9 mouse cellular contexts compared by ENCODE assay signal in the genomic region with DNA sequence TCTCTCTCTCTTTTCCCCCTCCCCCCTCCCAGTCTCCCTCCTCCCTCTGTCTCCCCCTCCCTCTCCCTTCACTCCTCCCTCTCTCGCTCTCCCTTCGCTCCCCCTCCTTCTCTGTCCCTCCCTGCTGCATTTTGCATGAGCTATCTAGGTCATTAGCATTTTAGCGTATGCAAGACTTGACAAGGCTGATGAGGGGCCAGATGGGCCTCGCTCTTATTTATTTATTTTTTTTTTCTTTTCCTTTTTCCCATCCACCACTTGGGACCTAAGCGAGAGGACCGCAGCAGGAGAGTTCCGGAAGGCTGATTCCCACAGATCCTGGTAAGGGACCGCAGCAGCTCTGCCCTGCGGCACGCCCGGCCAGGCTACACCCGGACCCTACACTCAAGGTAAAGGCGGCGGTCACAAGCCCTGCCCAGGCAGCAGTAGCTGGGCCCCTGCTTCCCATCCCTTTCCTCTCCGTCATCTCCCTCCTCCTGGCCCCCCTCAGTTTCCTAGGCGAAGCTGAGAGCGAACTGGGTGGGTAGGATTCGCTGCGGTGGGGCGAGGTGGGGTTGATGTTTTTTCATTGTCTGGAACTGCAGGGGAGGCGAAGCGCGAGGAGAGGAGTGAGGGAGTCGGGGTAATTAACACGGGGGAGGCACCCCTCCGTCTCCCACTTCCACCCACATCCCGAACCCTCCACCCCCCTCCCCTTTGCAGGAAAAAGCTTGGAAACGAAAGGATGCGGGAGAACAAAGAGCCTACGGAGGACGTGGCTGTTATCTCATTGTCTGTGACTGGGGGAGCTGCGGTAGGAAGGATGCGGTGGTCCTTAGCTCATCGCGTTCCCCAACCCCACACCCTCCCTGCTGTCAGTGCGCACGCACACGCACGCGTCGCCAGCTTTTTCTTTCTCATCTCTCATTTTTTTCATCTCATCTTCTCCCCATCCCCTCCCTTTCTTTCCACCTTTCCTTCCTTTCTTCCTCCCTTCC.
A peak's percentile ranks its signal among the peaks of the same experiment; 100 is the strongest.
DNase-seq lines count a peak whose midpoint lies in the region; ATAC-seq and TF ChIP-seq lines count a peak whose summit lies in the region.
"Had no signal": no experiment of that assay in that cellular context is flagged by ENCODE, and none has a peak within 500 bp of the region (broad histone marks: within the 10 kb centered on the region; RNA-seq: fewer than 3 reads in every experiment).

No protein-coding gene starts in this region.

- peak; percentile 85 for TF ChIP-seq POLR2A in cerebellum, adult 2 months (IDR thresholded peaks at IDR 0.05; ENCODE audit: borderline replicate concordance, insufficient read depth, low read length)

- no peaks in the 10 kb centered on the region; the same call in 1 of the 2 replicates for H3K27me3 ChIP-seq in cerebellum, adult 2 months (ENCODE audit: control insufficient read depth, insufficient read depth, low read length)
- no peaks in the 10 kb centered on the region for H3K27me3 ChIP-seq in forebrain, embryonic 15.5 days
- H3K27me3 ChIP-seq in limb, embryonic 11.5 days (ENCODE audit: control insufficient read depth, insufficient read depth, low read length) = peaks cover 77% of the 10 kb centered on the region
- H3K27me3 ChIP-seq in stomach, embryonic 16.5 days (ENCODE audit: control insufficient read depth, insufficient read depth, low read length) = peaks cover 78% of the 10 kb centered on the region

- peak; percentile 52 for ATAC-seq in forebrain, embryonic 15.5 days (replicated peaks)
- no peak for ATAC-seq in limb, embryonic 11.5 days (ENCODE audit: insufficient number of reproducible peaks, low FRiP score, low TSS enrichment, low read depth)
- no peak for ATAC-seq in stomach, embryonic 16.5 days (ENCODE audit: insufficient read depth, low FRiP score)

- no peak for TF ChIP-seq CTCF in cerebellum, adult 2 months (IDR thresholded peaks at IDR 0.05; ENCODE audit: borderline replicate concordance, insufficient read depth, low read depth, low read length)

- H3K27ac ChIP-seq in cerebellum, adult 2 months (ENCODE audit: insufficient read depth, low read length) = peak overlapping the region; percentile 96
- H3K27ac ChIP-seq in forebrain, embryonic 15.5 days (replicated peaks) = peak overlapping the region; percentile 99
- no peak overlapping the region for H3K27ac ChIP-seq in limb, embryonic 11.5 days (replicated peaks; ENCODE audit: low read depth, low read length)
- no peak overlapping the region for H3K27ac ChIP-seq in stomach, embryonic 16.5 days (ENCODE audit: low read length)
- H3K27ac ChIP-seq: liver, embryonic 14.5 days had no signal

- no peaks in the 10 kb centered on the region for H3K9me3 ChIP-seq in forebrain, embryonic 15.5 days
- H3K9me3 ChIP-seq in limb, embryonic 11.5 days (ENCODE audit: control insufficient read depth, low read length) = no peaks in the 10 kb centered on the region
- no peaks in the 10 kb centered on the region for H3K9me3 ChIP-seq in stomach, embryonic 16.5 days (replicated peaks; ENCODE audit: control insufficient read depth, low read length)

- DNase-seq in layer of hippocampus, adult 11-12 months (ENCODE audit: low spot score) = peak; percentile 53
- no peak for DNase-seq in layer of hippocampus, adult 9-10 months (ENCODE audit: low spot score)
- DNase-seq in cerebellum, adult 2 months = peak; percentile 91 to 96
- DNase-seq in limb, embryonic 11.5 days (ENCODE audit: low spot score) = peak; percentile 50
- DNase-seq in spleen, adult 12 weeks (ENCODE audit: low spot score) = no peak
- no peak for DNase-seq in urinary bladder, postnatal 36 days (ENCODE audit: low spot score in 2 of 2)

- H3K4me1 ChIP-seq in cerebellum, adult 2 months (ENCODE audit: control insufficient read depth, insufficient read depth, low read length) = peaks cover 23% of the 10 kb centered on the region
- peaks cover 49% of the 10 kb centered on the region for H3K4me1 ChIP-seq in forebrain, embryonic 15.5 days
- H3K4me1 ChIP-seq in limb, embryonic 11.5 days (ENCODE audit: control insufficient read depth, insufficient read depth, low read length) = peaks cover 17% of the 10 kb centered on the region
- H3K4me1 ChIP-seq in stomach, embryonic 16.5 days (ENCODE audit: control insufficient read depth, insufficient read depth, low read length) = peaks cover 17% of the 10 kb centered on the region

- H3K36me3 ChIP-seq in forebrain, embryonic 15.5 days = 0 out of 2 replicates have a peak, but pooled peaks cover 4% of the 10 kb centered on the region
- H3K36me3 ChIP-seq in limb, embryonic 11.5 days (ENCODE audit: control insufficient read depth, insufficient read depth, low read length) = no peaks in the 10 kb centered on the region
- H3K36me3 ChIP-seq in stomach, embryonic 16.5 days (ENCODE audit: control insufficient read depth, insufficient read depth, low read length) = no peaks in the 10 kb centered on the region

- H3K4me2 ChIP-seq in forebrain, embryonic 15.5 days (replicated peaks) = peak overlapping the region; percentile 95
- H3K4me2 ChIP-seq in limb, embryonic 11.5 days (ENCODE audit: low read depth, severe bottlenecking) = peak overlapping the region; percentile 32
- peak overlapping the region; percentile 51 for H3K4me2 ChIP-seq in stomach, embryonic 16.5 days (ENCODE audit: low read depth, low read length)

- peak overlapping the region; percentile 100 for H3K4me3 ChIP-seq in cerebellum, adult 2 months (replicated peaks; ENCODE audit: insufficient read depth, low read depth, low read length)
- peak overlapping the region; percentile 59 for H3K4me3 ChIP-seq in forebrain, embryonic 15.5 days
- H3K4me3 ChIP-seq in limb, embryonic 11.5 days (ENCODE audit: low read depth, low read length) = peak overlapping the region; percentile 11; the same call in 1 of the 2 replicates
- peak overlapping the region; percentile 29 for H3K4me3 ChIP-seq in stomach, embryonic 16.5 days (replicated peaks; ENCODE audit: low read length)

- WGBS in cerebellum, adult 2 months = under 1% methylated on average over 41 of the region's 41 CpGs
- under 1% methylated on average over 41 of the region's 41 CpGs for WGBS in forebrain, embryonic 15.5 days
- WGBS in limb, embryonic 11.5 days = under 1% methylated on average over 40 of the region's 41 CpGs
- WGBS in stomach, embryonic 16.5 days = 1% methylated on average over 41 of the region's 41 CpGs

- peak overlapping the region; percentile 85 for H3K9ac ChIP-seq in forebrain, embryonic 15.5 days (replicated peaks)
- no peak overlapping the region for H3K9ac ChIP-seq in limb, embryonic 11.5 days (ENCODE audit: low read length)
- peak overlapping the region; percentile 43; the same call in 1 of the 2 replicates for H3K9ac ChIP-seq in stomach, embryonic 16.5 days (ENCODE audit: low read length)
- H3K9ac ChIP-seq: liver, embryonic 14.5 days had no signal

Comparison
In these comparisons a context has a peak if more than half of its experiments do, and no peak if none do; other contexts are left out.
1. DNase-seq: peak in layer of hippocampus, adult 11-12 months (single experiment), cerebellum, adult 2 months (2 of 2) and limb, embryonic 11.5 days (single experiment); none in layer of hippocampus, adult 9-10 months (single experiment), spleen, adult 12 weeks (single experiment) and urinary bladder, postnatal 36 days (0 of 2).
2. H3K27ac ChIP-seq: peak in cerebellum, adult 2 months (single experiment) and forebrain, embryonic 15.5 days (single experiment); none in limb, embryonic 11.5 days (single experiment) and stomach, embryonic 16.5 days (single experiment).
3. H3K4me3 ChIP-seq: peak in every context shown above with its lines; median percentile 100 in cerebellum, adult 2 months; 59 in forebrain, embryonic 15.5 days; 29 in stomach, embryonic 16.5 days; 11 in limb, embryonic 11.5 days.
4. H3K4me2 ChIP-seq: peak in every context shown above with its lines; median percentile 95 in forebrain, embryonic 15.5 days; 51 in stomach, embryonic 16.5 days; 32 in limb, embryonic 11.5 days.